Mouse (Mus musculus): ENCODE measurements around the gene Adarb1.

DNA sequence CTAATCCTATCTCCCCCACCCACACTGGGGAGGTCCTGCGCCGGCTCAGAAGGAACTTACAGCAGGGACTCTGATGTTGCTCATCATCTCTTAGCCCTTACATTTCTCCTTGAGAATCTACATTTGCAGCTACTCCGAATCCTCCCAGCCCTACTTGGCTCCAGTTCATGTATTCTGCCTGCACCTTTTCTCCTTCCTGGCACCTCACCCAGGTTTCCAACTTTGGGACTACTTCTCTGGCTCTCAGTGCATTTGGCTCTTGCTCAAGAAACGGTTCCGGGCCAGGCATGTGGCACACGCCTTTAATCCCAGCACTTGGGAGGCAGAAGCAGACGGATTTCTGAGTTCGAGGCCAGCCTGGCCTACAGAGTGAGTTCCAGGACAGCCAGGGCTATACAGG is 130.4 kb downstream of the Adarb1 start:
- TF ChIP-seq CTCF (IDR thresholded peaks at IDR 0.05; ENCODE audit: control insufficient read depth, insufficient read depth, insufficient read length) (no peak), USF1 (IDR thresholded peaks at IDR 0.05; ENCODE audit: low read depth) (no peak), MYOD1 (IDR thresholded peaks at IDR 0.05; ENCODE audit: control insufficient read depth, insufficient read length, low read depth) (no peak), MAX (IDR thresholded peaks at IDR 0.05) (no peak), MYOG (IDR thresholded peaks at IDR 0.05; ENCODE audit: control insufficient read depth, extremely low read depth, insufficient read length) (no peak), CEBPB (IDR thresholded peaks at IDR 0.05; ENCODE audit: low read depth) (no peak)
